Mouse (Mus musculus): ENCODE measurements around the gene Il1b.

The Il1b gene
- long read RNA-seq, experiment 1 = 0 reads
- long read RNA-seq, experiment 2, partial matches to known transcripts = 0 of 3 reads
- long read RNA-seq, experiment 2, other reads (novel, unspliced or antisense) = 1 of 3 reads

DNA sequence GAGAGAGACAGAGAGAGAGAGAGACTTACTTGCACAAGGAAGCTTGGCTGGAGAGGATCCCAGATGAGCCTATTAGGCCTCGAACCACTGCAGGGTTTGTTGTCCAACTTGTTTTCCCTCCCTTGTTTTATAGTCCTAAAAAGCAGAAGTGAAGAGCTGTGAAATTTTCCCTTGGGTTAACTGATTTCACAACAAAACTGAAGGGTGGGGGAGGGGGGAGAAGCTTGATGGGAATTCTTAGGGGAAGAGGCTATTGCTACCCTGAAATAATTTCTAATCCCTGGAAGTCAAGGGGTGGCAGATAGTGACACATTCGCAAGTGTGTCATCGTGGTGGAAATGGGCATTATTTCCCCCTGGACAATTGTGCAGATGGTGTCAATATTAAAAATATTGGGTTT, at the start of gene Il1b:
TSS of gene Il1b (minus strand) at position 101 of the 400 bp plus-strand sequence.
- intact Hi-C loops (cut with DNase I) = no loop called here

DNA sequence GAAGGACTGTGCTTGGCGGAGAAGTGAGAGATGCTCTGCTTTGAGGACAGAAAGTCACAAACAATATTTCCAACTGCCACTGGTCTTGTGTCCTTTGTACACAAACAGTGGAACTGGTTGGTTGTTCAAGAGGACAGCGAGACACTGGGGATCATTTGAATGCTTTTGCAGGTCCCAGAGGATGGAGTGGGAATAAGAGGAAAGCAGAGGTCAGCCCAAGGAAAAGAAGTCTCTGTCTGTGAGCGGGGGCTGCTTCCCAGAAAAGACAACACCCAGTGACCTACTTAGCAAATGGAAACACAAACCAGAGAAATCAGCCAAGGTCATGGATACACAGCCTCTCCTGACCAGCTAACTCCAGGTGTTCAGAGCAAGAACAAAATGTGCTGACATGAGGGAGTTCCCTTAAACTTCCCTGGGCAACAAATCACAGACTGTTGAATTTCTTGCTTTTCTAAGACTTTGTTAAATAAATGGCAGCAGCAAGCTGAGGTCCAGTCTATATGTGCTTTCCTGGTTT, 48.5 kb upstream of the Il1b start:
- intact Hi-C loops (cut with DNase I) = no loop called here

DNA sequence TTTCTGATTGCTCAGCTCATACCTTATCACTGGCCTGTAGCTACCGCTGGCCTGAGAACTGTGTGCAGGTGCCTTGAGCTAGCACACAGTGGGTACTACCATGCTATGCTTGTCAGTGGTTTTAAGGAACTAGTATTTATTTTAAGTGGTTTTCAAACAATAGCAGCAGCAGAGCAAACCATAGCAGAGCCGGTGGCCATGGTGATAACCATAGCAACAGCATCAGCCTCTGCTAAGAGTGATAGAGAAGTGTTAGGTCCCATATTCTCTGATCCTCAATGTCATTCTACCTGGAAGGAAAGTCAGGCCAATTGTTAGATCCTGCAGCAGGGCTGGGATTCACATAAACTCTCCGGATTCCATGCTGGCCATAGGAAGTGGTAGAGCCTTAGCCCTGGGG, 43.7 kb upstream of the Il1b start:
- intact Hi-C loops (cut with DNase I) = no loop called here

DNA sequence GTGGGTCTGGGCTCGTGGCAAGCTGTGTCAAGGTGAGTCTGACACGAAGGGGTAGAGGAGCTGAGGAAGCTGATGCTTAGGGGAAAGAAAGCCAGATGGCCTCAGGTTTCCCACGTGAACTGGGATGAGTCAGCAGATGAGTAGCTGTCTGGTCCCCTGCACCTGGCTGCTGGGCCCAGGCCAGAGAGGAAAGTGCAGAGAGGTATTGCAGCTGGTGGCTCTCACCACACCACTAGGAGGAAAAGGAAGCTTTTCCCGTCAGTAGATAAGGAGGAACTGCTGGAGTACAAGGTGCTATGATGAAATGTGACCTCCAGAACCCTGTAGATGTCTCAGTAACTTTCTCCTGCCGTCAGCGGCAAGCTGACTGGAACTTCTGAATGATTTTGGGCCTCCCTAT, 42.5 kb upstream of the Il1b start:
- intact Hi-C loops (cut with DNase I) = no loop called here

DNA sequence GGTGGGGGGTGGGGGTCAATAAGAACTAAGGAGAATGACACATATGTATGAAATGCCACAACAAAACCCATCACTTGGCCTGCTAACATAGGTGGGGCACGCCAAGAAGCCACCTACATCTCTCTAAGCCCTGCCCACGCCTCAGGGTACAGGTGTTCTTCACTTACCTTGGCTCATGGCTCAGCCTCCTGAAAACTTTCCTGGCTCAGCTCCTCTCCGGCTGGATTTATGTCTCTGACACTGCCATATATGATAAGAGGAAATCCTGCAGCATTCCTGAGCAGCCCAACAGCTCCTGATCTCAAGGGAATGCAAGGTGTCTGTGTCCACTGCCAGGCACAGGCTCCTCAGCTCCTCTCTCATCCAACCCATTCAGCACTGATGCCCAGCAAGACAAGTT, 40.7 kb upstream of the Il1b start:
- intact Hi-C loops (cut with DNase I) = no loop called here

DNA sequence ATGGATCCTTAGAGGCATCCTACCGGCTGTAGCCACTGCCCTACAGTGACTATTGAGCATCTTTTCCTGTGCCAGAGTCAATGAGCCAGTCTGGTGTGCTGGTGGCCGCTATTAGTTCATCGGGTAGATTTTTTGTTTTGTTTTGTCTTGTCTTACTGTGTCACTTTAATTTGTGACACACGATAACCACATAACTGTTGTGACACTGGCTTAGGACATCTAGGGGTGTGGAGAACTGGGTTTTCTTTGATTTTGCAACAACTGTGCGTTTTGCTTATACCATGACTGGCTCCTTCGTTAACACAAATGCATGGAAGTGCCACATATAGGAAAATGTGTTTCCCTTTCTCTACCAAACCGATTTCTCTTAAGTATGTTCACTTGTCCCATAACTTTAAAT, 39.4 kb upstream of the Il1b start:
- intact Hi-C loops (cut with DNase I) = no loop called here

DNA sequence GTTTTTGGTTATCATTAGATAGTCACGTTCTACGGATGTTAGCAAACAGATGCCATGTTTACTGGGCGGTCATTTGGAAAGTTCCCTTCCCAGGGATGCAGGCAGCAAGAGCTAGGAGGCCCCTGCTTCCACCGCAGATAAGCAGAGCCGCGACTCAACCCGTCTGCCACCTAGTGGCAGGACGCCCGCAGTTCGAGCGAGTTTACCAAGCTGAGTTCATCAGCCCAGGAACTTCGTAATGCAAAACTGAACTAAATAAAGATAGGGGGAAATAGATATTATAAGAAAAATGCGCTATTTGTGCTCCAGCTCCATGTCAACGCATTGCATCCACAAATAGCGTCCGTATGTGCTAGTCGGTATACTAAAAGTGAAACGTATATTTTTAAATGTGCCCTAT, 37.5 kb upstream of the Il1b start:
- intact Hi-C loops (cut with DNase I) = loop anchor here (5.0 kb wide), 2 partner anchors 111 to 126 kb away; partner anchors contain the start of gene Ckap2l

DNA sequence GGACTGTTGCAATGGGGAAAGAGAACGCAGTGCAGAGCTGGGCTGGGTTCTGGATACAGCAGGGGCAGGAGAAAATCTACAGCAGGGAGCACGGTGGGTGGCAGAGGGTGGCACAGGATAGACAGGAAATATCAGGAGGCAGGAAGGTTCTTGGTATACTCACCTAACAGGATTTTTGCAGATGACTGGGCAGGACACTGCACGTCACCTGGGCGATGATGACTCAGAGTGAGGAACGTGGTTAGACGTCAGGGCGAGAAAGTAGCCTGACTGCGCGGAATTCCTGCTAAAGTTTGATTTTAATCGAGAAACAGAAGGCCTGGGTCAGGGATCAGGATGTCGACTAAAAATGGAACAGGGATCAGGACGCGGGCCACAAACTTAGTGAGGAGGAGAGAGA, 36.7 kb upstream of the Il1b start:
- intact Hi-C loops (cut with DNase I) = loop anchor here (5.0 kb wide), 2 partner anchors 110 to 125 kb away; partner anchors contain the start of gene Ckap2l

DNA sequence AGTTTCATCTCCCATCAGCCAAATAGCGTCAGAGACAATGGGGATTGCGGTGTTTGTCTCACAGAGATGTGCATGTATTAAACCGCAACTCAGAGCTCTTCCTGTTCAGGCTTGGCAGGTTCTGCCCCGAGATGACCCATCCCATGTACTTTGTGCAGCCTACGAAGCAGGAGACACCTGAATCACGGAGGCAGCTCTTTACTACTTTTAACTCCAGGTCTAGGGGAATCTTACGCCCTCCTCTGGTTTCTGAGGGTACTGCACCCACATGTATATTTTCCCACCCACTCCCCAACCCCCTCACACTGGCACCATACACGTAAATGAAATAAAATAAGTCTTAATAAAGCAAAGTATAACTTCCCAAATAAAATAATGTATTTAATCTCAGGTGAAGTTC, 35.6 kb upstream of the Il1b start:
- intact Hi-C loops (cut with DNase I) = loop anchor here (5.0 kb wide), 2 partner anchors 109 to 124 kb away; partner anchors contain the start of gene Ckap2l

DNA sequence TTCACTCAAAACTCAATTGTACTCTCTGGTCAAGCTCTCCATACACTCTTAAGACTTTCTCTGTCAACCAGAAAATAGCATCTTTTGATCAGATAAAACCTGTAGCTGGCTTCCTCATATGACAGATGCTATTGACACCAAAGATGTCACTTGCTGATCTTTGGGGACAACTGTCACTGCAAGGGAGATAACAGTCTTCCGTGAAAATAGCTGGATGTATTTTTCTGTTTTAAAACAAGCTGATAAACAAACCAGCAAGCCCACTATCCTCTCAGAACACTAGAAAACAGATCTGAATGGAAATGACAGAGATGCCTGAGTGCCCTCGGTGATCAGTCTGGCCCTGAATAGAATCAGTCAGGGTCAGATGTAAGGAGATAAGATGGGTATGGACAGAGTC, 32.8 kb upstream of the Il1b start:
- intact Hi-C loops (cut with DNase I) = no loop called here

DNA sequence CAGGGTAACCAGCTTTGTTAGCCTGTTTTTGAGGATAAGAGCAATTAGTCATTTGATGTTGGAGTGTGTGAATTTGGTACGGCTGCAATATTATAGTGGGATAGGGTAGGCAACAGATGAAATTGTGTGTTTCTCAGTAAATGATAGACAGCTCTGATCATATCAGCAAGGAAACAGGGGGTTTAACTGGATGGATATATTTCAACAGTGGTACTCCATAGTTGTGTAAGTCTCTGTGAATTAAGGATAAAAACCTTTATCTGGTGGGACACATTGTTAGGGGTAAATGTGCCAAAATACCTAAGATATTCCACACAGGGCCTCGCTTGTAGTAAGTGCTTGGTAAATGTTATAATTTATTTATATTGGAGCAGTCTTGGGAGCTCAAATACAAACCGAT, 31.4 kb upstream of the Il1b start:
- intact Hi-C loops (cut with DNase I) = no loop called here

DNA sequence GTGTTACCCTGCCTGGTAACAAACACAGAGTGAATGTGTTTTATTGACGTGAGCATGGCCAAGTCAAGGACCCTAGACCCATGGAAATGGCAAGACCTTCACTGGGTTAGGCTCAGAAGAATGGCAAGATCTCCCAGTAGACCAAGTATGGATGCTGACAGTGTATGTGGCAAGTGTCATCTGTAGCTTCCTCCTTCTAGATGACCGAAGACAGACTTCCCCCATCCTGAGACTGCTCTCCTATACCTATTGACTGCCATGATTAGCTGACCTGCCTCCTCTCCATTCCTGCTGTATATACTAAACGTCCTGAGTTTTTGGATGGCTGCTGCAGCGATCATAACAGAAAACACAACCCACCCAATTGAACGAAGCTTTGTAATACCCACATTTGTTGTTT, 30.9 kb upstream of the Il1b start:
- intact Hi-C loops (cut with DNase I) = no loop called here

DNA sequence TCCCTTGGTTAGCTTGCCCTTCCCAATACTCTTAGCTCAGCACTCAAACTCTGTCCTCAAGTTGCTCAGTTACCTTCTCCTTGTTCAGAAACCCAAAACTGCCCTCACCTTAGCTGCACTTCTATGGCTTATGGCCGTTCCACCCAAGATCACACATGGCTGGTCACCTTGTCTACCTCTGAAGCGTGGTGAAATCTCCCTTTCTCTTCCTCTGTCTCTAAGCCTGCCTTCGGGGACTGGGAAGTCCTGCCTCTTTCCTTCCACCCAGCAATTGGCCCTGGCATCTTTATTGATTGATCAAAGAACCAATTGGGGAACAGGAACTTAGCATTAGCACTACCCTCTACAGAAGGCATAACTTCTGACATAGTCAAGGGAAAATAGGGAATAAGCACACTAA, 27.2 kb upstream of the Il1b start:
- intact Hi-C loops (cut with DNase I) = no loop called here

DNA sequence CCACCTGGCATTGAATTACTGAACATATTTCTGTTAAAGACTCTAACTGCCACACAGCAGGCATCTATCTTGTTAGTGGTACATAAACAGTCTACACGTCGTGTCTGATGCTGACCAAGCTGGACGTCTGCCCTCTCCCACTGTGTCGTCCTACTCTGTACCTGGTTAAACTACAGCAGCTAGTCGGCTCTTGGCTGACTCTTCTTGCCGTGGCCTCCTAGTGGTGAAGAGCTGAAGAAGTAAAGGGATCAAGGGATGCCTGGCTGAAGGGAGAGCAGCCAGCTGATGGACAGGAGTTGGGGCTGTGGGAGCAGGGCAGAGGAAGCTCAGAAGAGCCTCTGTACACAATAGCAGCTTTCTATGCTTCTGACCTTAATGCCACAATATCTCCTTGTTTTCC, 22.6 kb upstream of the Il1b start:
- intact Hi-C loops (cut with DNase I) = loop anchor here (5.0 kb wide), 1 partner anchor 96 kb away; the partner anchor contains the start of gene Ckap2l

DNA sequence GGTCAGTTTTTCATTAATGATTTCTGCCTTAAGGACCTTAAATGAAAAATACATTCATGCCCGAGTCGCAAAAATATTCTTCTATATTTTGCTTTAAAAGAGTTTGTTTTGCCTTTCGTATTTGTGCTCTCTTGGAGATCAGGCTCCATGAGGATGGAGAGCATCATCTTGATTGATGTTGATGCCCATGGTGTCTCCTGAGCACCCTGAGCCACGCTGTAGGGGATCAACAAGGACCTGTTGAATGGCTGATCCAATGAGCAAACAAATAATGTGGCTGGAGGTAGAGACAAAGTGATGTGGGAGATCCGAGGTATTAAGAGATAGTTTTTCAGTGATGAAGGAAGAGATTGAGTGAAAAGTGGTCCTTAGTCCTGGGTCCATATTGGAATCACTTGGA, 19.2 kb upstream of the Il1b start:
- intact Hi-C loops (cut with DNase I) = loop anchor here (5.0 kb wide), 1 partner anchor 93 kb away; the partner anchor contains the start of gene Ckap2l

DNA sequence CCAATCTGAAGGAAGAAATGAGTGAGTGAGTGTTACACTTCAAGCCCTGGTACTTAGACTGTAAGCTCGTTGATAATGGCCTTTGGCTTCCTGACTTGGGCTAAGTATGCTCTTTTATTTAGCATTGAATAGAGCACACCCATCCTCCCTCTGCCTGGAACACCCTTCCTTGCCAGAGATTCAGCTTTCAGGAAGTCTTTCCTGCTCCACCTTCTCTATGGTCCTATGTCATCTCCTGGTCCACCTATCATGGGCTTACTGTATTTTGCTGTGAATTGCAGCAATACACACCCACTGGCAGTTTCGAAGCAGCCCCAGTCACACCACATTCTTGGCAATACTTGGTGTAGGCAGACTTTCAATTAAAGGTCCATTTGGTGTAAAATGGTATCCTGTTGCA, 18.4 kb upstream of the Il1b start:
- intact Hi-C loops (cut with DNase I) = no loop called here

DNA sequence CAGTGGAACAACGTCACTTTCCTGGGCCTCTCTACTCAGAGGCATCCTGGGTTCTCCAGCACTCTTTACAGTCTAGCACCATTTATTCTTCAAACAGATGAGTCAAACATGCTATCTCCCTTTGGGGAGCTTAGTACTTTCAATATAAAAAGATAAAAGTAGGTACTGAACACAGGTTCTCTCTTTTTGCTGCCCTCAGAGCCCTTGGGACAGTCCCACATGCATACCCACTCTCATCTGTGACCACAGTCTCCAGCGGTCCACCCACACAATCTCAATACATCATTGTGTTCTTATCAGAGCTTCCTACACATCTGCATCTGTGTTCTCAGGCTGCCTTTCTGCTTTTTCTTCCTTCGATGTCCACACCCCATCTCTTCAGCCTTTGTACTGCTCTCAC, 14.4 kb upstream of the Il1b start:
- intact Hi-C loops (cut with DNase I) = no loop called here

DNA sequence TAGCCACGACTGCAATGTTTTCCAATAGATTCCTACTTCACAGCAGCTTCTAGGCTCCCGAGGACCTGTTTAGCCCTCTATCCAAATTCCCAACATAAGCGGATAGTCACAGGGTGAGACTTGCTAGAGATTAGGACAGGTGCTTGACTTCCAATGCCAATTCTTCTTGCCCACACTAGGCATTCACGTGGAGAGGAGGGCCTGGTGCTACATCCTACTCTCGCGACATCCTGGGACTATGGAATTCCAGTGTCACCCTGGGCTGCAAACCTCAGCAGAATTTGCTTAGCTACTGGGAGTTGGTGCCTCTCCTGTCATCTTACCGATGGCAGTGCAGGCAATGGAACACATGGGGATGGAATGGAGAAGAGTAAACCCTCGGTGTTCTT, 13.3 kb upstream of the Il1b start:
- intact Hi-C loops (cut with DNase I) = no loop called here

DNA sequence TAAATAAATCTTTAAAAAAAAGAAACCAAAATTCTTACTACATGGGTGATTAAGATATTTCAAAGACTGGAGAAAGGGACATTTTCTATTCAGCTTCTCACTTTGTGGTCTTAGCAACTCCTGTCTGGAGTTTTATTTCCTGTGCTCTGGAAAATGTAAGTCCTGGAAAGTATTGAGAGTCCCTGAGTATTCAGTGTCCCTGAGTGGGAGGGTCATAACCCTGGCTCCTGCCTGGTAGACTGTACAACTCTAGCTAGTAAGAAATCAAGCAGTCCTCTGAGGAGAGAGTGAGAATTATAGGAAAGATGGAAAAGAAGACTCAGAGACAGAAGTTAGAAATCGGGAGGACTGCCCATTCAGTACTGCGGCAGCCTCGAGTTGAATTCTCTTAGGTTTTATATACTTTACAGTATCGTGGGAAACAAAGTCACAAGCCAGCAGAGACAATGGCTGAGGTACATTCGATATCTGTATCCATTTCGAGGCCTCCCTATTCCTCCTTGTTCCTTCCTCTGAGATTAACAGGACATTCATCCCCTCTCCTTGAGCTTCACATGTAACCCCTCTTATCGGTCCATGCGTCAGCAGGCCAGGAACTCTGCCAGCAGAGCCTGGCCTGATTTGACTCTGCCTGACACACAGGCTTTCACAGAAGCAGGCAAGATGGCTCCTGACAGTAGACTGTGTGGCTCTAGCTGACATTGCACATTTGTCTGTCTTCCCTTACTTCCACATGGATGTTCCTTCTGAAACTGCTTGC, 12.8 kb upstream of the Il1b start:
- intact Hi-C loops (cut with DNase I) = no loop called here

DNA sequence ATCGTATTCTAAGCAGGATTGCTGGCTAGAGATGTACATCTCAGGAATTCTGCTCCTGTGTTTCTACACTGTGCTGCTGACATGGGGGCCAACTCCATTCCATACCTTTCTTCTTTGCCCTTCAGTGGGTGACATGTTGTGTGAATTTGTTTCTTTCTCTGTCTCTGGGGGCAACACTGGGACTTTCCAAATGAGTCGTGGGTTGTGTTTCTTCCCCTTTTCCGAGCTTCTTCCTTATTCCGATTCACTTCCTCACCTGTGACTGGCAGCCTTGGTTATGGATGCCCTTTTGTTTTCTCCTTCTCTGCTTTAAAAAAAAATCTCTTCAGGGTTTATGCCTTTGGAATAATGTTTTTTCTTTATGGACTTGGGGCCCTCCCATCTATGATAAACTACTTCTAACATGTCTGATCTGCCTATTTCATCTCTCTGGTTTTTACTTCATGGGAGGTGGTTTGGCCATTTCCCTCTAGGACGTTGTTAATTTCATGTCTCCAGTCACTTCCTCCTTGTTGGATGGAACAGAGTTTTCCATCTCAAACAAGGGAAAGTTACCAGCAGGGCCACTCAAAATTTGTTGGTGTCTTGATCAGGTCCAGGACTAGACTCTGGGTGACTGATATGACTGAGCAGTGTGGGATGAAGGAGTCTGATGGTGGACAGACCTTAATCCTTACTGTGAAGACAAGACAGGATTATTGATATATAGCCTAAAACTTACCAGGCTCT, 10.0 kb upstream of the Il1b start:
- intact Hi-C loops (cut with DNase I) = no loop called here

DNA sequence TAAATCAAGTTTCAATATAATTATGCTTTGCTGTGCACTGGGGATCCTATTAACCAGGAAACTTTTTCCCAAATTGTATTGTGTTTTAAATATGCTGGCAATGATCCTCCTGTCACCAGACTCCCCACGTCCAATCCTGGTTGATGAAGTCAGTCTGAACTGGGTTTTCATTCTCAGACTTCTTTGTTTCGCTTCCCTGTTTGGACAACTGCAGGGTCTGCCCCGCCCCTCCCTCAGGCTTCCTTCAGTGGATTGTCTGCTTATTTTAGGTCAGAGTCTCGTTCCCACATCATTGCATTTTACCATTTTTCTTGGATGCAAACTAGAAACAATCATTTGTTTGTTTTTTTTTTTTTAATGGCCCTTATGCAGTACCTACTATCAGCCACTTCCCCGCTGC, 9.3 kb upstream of the Il1b start:
- intact Hi-C loops (cut with DNase I) = no loop called here

DNA sequence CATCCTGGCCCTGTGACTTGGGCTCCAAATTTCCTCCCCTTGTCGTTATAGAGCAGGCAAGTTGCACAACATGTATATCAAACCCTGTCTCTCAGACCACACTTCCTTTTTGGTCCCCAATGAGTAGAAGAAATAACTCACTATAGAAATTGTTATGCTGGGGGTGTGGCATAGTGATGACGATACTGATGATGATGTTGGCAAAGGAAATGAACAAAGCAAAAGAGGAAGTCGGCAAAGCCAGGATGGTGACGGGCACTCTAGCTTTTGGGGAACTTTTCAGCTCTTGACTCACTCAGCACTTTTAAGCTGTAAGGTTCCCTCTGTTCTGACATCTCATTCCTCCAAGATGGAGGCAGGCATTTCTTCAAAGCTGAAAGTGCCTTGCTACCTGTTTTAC, 2.4 kb upstream of the Il1b start:
- intact Hi-C loops (cut with DNase I) = no loop called here

Measured in adrenal gland (tissue).